Mouse (Mus musculus) bone marrow, adult 2 months (tissue): ENCODE data around the gene Ctrb1. TPM values are rescaled to one million over a fixed set of nuclear protein-coding genes. Genes with fewer than 3 reads are reported as not detected.
A peak's percentile ranks its signal among the peaks of the same experiment; 100 is the strongest.

Experiments
- H3K27ac ChIP-seq: fragments of 200-500 bp; 2 replicates; pipeline ENCODE4 v1.5.1; 2012; ENCODE audit warnings: low read depth, mild to moderate bottlenecking, control low read depth, inconsistent platforms, low read length; ENCODE audit not compliant: control insufficient read depth, poor library complexity, insufficient read depth
- H3K4me1 ChIP-seq: fragments of 200-500 bp; 2 replicates; pipeline ENCODE4 v1.6.1; 2011; ENCODE audit warnings: low read length; ENCODE audit not compliant: control insufficient read depth, insufficient read depth
- H3K4me3 ChIP-seq: fragments of 200-500 bp; replicated peaks from 2 replicates; pipeline ENCODE3; 2011; ENCODE audit warnings: mild to moderate bottlenecking, low read depth, low read length, control low read depth; ENCODE audit not compliant: control insufficient read depth
- CTCF ChIP-seq: fragments of 200-500 bp; IDR thresholded peaks from 2 replicates; pipeline ENCODE4 v1.5.1; 2011; ENCODE audit warnings: low read length, control low read depth; ENCODE audit not compliant: control insufficient read depth, insufficient read depth
- POLR2A ChIP-seq: fragments of 200-500 bp; IDR thresholded peaks from 2 replicates; pipeline ENCODE4 v1.6.1; 2011; ENCODE audit warnings: low read depth, mild to moderate bottlenecking, control low read depth, low read length, borderline replicate concordance; ENCODE audit not compliant: control insufficient read depth
- WGBS: fragments of 180-500 bp; shearing (Covaris S2); methylation state at CpG from one replicate; pipeline ENCODE4 v1.1.7; 2018; 5-methylcytosine and 5-hydroxymethylcytosine counted together
- polyA plus RNA-seq: library from polyadenylated mRNA; stranded (reverse); fragments of >200 nt; gene quantifications from 2 replicates; pipeline ENCODE4 v1.2.4, GENCODE M21; 2011; ENCODE audit warnings: low replicate concordance; ENCODE audit not compliant: missing spikeins, insufficient read depth, insufficient read length

Gene Ctrb1
- polyA plus RNA-seq, 1 experiment: not detected

- WGBS: 87% methylated on average over 12 of the region's 12 CpGs
- Histone ChIP-seq H3K4me1 (no peaks in the 10 kb centered on the region), H3K27ac (no peak overlapping the region), H3K4me3 (no peak overlapping the region)
- TF ChIP-seq POLR2A: no peak
- no peak for TF ChIP-seq CTCF
These were observed 23.5 kb upstream of the Ctrb1 start for GRCm38 (mm10) chr8:111714295-111714694.

- Histone ChIP-seq H3K4me3 (no peak overlapping the region), H3K27ac (no peak overlapping the region), H3K4me1 (no peaks in the 10 kb centered on the region)
- whole genome bisulfite sequencing: 85% methylated on average over 25 of the region's 25 CpGs
- TF ChIP-seq POLR2A (no peak), CTCF (no peak)
These were observed 23.0 kb upstream of the Ctrb1 start for GRCm38 (mm10) chr8:111713817-111714216.

GRCm38 (mm10) chr8:111713291-111713690 lies 22.5 kb upstream of the Ctrb1 start:
- no peaks in the 10 kb centered on the region for H3K4me1 ChIP-seq
- no peak overlapping the region for H3K27ac ChIP-seq
- no peak overlapping the region for H3K4me3 ChIP-seq
- WGBS: 79% methylated on average over 11 of the region's 11 CpGs
- TF ChIP-seq POLR2A (no peak), CTCF (no peak)

GRCm38 (mm10) chr8:111712588-111712987 lies 21.8 kb upstream of the Ctrb1 start:
- H3K4me1 ChIP-seq: no peaks in the 10 kb centered on the region
- no peak overlapping the region for H3K27ac ChIP-seq
- no peak overlapping the region for H3K4me3 ChIP-seq
- TF ChIP-seq POLR2A (no peak), CTCF (peak; percentile 70)
- WGBS: 68% methylated on average over 6 of the region's 6 CpGs

GRCm38 (mm10) chr8:111712135-111712534 lies 21.3 kb upstream of the Ctrb1 start:
- Histone ChIP-seq H3K4me3 (no peak overlapping the region), H3K4me1 (no peaks in the 10 kb centered on the region), H3K27ac (no peak overlapping the region)
- TF ChIP-seq POLR2A (no peak), CTCF (no peak)
- 62% methylated on average over 9 of the region's 9 CpGs for WGBS

GRCm38 (mm10) chr8:111710777-111711485 lies 20.1 kb upstream of the Ctrb1 start:
- no peak for TF ChIP-seq CTCF
- TF ChIP-seq POLR2A: no peak
- Histone ChIP-seq H3K27ac (no peak overlapping the region), H3K4me3 (no peak overlapping the region), H3K4me1 (no peaks in the 10 kb centered on the region)
- 86% methylated on average over 20 of the region's 20 CpGs for WGBS

- WGBS: 71% methylated on average over 1 of the region's 1 CpGs
These were observed 18.4 kb upstream of the Ctrb1 start for GRCm38 (mm10) chr8:111709223-111709622.

GRCm38 (mm10) chr8:111708265-111708664 lies 17.5 kb upstream of the Ctrb1 start:
- Histone ChIP-seq H3K4me1 (no peaks in the 10 kb centered on the region), H3K27ac (no peak overlapping the region), H3K4me3 (no peak overlapping the region)
- 66% methylated on average over 6 of the region's 6 CpGs for WGBS
- TF ChIP-seq POLR2A: no peak
- no peak for TF ChIP-seq CTCF

More at GRCm38 (mm10) chr8:111709223-111709622, 18.4 kb upstream of the Ctrb1 start:
- no peaks in the 10 kb centered on the region for H3K4me1 ChIP-seq
- H3K27ac ChIP-seq: no peak overlapping the region; the same call in 1 of the 2 replicates
- H3K4me3 ChIP-seq: no peak overlapping the region
- TF ChIP-seq CTCF (no peak), POLR2A (no peak)

- no peak for TF ChIP-seq CTCF
- no peak for TF ChIP-seq POLR2A
- no peak overlapping the region for H3K27ac ChIP-seq
- WGBS: 67% methylated on average over 5 of the region's 5 CpGs
These were observed 14.9 kb upstream of the Ctrb1 start for GRCm38 (mm10) chr8:111705699-111706098.

GRCm38 (mm10) chr8:111705222-111705621 lies 14.4 kb upstream of the Ctrb1 start:
- WGBS: 66% methylated on average over 3 of the region's 3 CpGs
- H3K27ac ChIP-seq: no peak overlapping the region
- TF ChIP-seq CTCF (no peak), POLR2A (no peak)
- no peak overlapping the region for H3K4me3 ChIP-seq
- H3K4me1 ChIP-seq: no peaks in the 10 kb centered on the region

More at GRCm38 (mm10) chr8:111705699-111706098, 14.9 kb upstream of the Ctrb1 start:
- no peak overlapping the region for H3K4me3 ChIP-seq
- no peaks in the 10 kb centered on the region for H3K4me1 ChIP-seq
